Mouse (Mus musculus): ENCODE measurements around the gene Clspn.

GRCm38 (mm10) chr4:126540487-126541071 lies 16.2 kb upstream of the Clspn start:
- TF ChIP-seq POLR2A (IDR thresholded peaks at IDR 0.05; ENCODE audit: insufficient read depth, low read length) (no peak), CTCF (IDR thresholded peaks at IDR 0.05; ENCODE audit: low read depth, low read length) (no peak)
